Mouse (Mus musculus) kidney, embryonic 14.5 days (tissue): ENCODE measurements around the gene Plpp3. TPM values are rescaled to one million over a fixed set of nuclear protein-coding genes. Genes with fewer than 3 reads are reported as not detected.

Source experiments
- ATAC-seq: fragments of 200-750 bp; cut with Nextera tagmentation; 2 replicates; pipeline ENCODE4 v1.8.0; 2017; ENCODE audit warnings: moderate number of reproducible peaks, mild to moderate bottlenecking, moderate TSS enrichment, moderate library complexity; ENCODE audit not compliant: low FRiP score, low TSS enrichment
- H3K27ac ChIP-seq: fragments of 300-500 bp; sonication (generic); 2 replicates; pipeline ENCODE4 v1.5.1; 2014; ENCODE audit warnings: low read depth, mild to moderate bottlenecking, low read length, moderate library complexity, mixed read lengths
- H3K27me3 ChIP-seq: fragments of 300-500 bp; sonication (generic); 2 replicates; pipeline ENCODE4 v1.6.1; 2014; ENCODE audit warnings: mild to moderate bottlenecking, low read length; ENCODE audit not compliant: control insufficient read depth, insufficient read depth
- H3K36me3 ChIP-seq: fragments of 300-500 bp; sonication (generic); 2 replicates; pipeline ENCODE4 v1.6.1; 2014; ENCODE audit warnings: low read length, mixed read lengths; ENCODE audit not compliant: control insufficient read depth, insufficient read depth
- H3K4me1 ChIP-seq: fragments of 300-500 bp; sonication (generic); 2 replicates; pipeline ENCODE4 v1.6.1; 2014; ENCODE audit warnings: low read length, mixed read lengths; ENCODE audit not compliant: control insufficient read depth, insufficient read depth
- H3K4me2 ChIP-seq: fragments of 300-500 bp; sonication (generic); replicated peaks from 2 replicates; pipeline ENCODE4 v1.6.1; 2014; ENCODE audit warnings: low read depth, mild to moderate bottlenecking, low read length
- H3K4me3 ChIP-seq: fragments of 300-500 bp; sonication (generic); 2 replicates; pipeline ENCODE4 v1.5.1; 2014; ENCODE audit warnings: mild to moderate bottlenecking, low read length
- H3K9ac ChIP-seq: fragments of 300-500 bp; sonication (generic); 2 replicates; pipeline ENCODE4 v1.6.1; 2014; ENCODE audit warnings: low read depth, mild to moderate bottlenecking, low read length, moderate library complexity
- H3K9me3 ChIP-seq: fragments of 300-500 bp; sonication (generic); 2 replicates; pipeline ENCODE4 v1.6.1; 2016; ENCODE audit warnings: low read length; ENCODE audit not compliant: control insufficient read depth
- WGBS: fragments of 180-500 bp; shearing (Covaris S2); extraction: QIAGEN DNeasy Blood & Tissue Kit; methylation state at CpG from one replicate; pipeline ENCODE4 v1.1.7; 2014; 5-methylcytosine and 5-hydroxymethylcytosine counted together
- polyA plus RNA-seq: library from polyadenylated mRNA; unstranded; fragments of >200 nt; fragmentation: Nextera tagmentation; extraction: Ambion mirVana; gene quantifications from 2 replicates; pipeline ENCODE4 v1.2.1, GENCODE M21; 2014

Gene Plpp3
- 41.6 and 53.0 TPM in 2 replicates for polyA plus RNA-seq

DNA sequence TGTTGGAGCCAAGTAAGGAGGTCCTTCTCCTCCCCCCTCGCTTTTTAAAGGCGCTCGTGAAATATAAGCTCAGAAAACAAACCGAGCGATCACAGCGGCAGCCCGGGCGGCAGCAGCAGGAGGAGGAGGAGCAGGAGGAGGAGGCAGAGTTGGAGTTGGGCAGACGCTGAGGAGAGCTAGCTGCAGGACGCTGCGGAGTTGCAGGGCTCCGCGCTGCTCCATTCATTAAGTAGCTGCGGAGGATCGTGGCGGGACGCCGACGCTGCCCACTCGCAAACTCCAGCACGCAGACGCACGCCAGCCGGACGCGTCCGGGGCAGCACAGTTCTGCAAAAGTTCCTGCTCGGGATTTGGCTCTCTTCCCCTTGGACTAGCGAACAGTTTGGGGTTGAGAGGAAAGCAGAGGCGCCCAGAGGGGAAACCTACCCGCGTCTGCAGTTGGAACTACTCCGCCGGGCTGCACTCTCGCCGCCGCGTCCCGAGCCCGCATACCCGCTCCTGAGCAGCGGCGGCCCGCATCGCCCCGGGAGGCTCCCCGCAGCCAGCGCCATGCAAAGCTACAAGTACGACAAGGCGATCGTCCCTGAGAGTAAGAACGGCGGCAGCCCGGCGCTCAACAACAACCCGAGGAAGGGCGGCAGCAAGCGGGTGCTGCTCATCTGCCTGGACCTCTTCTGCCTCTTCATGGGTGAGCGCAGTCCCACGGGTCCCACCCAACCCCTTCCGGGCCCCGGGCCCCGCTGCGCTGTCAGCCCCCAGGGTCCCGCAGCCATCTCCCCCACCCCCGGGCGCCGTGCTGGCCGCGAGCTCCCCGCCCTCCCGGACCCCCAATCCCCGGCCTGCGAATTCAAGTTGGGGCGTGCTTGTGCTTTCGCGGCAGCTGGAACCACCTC lies at the start of gene Plpp3:
TSS of gene Plpp3 (plus strand) at position 72 of the 893 bp plus-strand sequence.
- Histone ChIP-seq H3K36me3 (peaks cover 5% of the 10 kb centered on the region; the same call in 1 of the 2 replicates), H3K9ac (peak within 1 kb of the TSS; percentile 95), H3K27me3 (no peaks in the 10 kb centered on the region), H3K4me3 (peak within 1 kb of the TSS; percentile 90), H3K27ac (peak within 1 kb of the TSS; percentile 94), H3K4me1 (peaks cover 8% of the 10 kb centered on the region; the same call in 1 of the 2 replicates), H3K9me3 (no peaks in the 10 kb centered on the region), H3K4me2 (peak within 1 kb of the TSS; percentile 73)
- peak; percentile 92 for ATAC-seq
- WGBS: under 1% methylated on average over 77 of the region's 77 CpGs

DNA sequence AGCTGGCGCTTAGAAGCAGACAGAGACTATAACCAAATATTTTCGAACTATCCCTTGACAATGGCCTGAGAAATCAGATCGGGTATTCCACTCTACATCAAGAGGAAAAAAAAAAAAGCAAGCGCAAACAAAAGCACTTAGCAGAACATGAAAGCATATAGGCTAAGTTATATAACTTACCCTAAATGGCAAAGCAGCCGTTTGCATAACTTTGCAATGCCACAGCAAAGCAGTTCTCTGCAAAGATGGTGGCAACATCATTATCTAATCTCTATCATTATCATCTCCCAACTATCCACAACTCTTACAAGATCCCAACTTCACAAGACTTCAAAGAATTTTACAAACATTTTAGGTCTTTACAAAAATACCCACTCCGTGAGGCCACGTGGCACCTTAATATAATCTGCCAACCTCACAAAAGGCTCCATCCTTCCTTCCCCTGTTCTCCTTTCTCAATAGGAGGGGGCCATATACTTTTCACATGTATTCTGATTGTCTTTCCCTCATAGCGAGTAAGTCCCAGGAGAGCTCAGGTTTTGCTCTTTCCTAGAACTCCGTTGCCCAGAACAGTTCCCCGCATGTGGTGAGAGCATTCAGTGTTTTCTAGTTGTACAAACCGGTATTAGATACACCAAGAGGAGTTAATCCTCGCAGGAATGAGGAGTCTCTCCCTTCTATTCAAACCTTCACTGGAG lies 49.1 kb upstream of the Plpp3 start:
- peak overlapping the region; percentile 97 for H3K4me2 ChIP-seq
- peaks cover 14% of the 10 kb centered on the region for H3K27me3 ChIP-seq
- peaks cover 5% of the 10 kb centered on the region; the same call in 1 of the 2 replicates for H3K4me1 ChIP-seq
- no peak overlapping the region for H3K4me3 ChIP-seq
- no peaks in the 10 kb centered on the region for H3K9me3 ChIP-seq
- 74% methylated on average over 12 of the region's 12 CpGs for WGBS
- no peaks in the 10 kb centered on the region for H3K36me3 ChIP-seq
- ATAC-seq: no peak
- H3K9ac ChIP-seq: no peak overlapping the region
- H3K27ac ChIP-seq: no peak overlapping the region

DNA sequence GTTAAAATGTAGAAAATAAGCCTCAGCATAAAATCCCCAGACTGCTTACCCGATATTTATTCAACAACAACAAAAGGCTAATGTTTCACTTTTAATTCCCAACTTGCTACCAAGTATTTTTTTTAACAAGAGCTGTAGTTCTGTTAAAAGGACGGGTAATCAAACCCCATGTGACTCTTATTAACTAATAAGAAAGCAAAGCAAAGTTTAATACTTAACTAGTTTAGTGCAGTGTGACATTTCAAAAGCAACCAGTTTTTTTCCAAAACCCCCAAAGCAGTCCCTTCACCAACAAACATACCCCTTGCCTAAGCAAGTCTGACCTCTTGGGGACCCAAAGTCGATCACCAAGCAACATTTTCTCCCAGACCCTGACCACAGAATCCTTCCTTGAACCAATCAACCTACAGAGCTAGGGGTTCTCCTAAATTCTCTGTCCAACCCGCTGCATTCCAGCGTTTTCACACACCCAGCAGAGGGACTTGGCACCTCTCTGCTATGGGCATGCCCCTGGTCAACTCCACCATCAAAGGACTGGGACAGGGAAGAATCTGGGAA lies 48.4 kb upstream of the Plpp3 start:
- 0 out of 2 replicates have a peak overlapping the region, but pooled peaks have one; percentile 69 for H3K9ac ChIP-seq
- no peaks in the 10 kb centered on the region for H3K9me3 ChIP-seq
- ATAC-seq: no peak

DNA sequence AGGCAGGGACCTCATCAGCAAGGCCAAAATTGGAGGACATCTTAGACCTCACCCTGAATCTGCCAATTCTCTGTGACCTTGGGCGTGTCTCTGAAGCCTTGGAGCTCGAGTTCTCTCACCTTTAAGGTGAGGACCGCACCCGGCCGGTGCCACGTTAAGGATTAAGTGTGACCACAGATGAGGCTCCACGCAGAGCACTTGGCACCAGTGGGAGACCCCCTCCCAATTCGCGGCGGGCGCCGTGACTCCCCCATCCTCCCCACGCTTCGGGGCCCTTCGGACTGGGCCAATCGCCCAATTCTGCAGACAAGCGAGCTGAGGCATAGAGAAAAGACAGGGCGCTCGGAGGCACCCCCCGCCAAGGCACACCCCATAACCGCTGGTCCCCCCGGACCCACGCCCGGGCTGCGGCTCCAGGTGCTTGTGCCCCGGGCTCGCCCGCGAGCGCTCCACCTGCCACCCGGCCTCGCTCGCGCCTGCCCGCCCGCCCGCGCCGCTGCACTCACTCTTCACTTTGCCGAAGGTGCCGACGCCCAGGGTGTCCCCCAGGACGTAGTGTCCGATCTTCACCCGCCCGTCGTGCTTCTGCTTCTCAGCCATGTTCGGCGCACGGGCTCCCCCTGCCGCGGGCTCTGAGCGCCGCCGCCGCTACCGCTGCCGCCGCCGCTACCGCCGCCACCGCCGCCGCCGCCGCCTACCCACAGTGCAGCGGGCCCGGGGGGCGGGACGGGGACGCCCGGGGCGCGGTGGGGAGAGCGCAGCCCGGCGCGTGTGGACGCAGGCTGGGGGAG lies 47.8 kb upstream of the Plpp3 start, which contains the start of gene Prkaa2:
TSS of gene Prkaa2 (minus strand) at position 692 of the 791 bp plus-strand sequence.
- Histone ChIP-seq H3K36me3 (no peaks in the 10 kb centered on the region), H3K9me3 (no peaks in the 10 kb centered on the region), H3K4me3 (peak within 1 kb of the TSS; percentile 76), H3K27ac (no peak within 1 kb of the TSS), H3K27me3 (peaks cover 14% of the 10 kb centered on the region), H3K9ac (peak within 1 kb of the TSS; percentile 69), H3K4me2 (peak within 1 kb of the TSS; percentile 97), H3K4me1 (peaks cover 5% of the 10 kb centered on the region; the same call in 1 of the 2 replicates)
- peak; percentile 91 for ATAC-seq
- WGBS: under 1% methylated on average over 79 of the region's 80 CpGs

More for the DNA sequence above, 48.4 kb upstream of the Plpp3 start:
- Histone ChIP-seq H3K4me1 (peaks cover 5% of the 10 kb centered on the region; the same call in 1 of the 2 replicates), H3K36me3 (no peaks in the 10 kb centered on the region), H3K4me3 (peak overlapping the region; percentile 76), H3K4me2 (peak overlapping the region; percentile 97), H3K27me3 (peaks cover 14% of the 10 kb centered on the region), H3K27ac (no peak overlapping the region)
- WGBS: 22% methylated on average over 5 of the region's 5 CpGs

DNA sequence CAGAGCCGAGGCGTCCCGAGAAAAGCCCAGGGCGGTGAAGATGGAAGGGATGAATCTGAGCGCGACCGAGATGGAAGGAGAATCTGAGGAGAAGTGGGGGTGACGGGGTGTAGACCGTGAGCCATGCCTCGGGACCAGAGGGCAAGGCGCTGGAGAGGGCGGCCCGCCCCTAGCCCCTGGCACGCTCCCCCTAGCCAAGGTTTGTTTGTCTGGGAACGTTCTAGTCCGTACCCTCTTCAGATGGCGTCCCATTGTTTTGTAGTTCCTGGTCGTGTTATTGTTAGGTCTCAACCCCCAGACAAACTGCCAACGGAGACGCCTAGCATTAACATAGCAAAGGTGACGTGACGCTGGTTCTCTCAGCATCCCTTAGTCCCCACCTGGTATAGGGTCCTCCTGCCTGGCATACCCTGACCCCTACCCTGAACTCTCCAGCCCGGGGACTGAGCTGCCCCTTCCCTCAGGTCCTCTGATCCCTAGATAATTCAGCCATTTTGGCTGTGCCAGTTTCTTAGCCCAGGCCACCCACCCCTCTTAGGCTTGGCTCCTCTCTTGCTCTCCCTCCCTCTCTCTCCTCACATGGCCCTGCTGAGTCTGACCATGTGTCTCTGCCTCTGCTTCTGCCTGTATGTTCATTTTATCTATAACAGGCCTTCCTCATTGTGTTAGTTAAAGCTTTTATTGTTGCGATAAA lies 47.0 kb upstream of the Plpp3 start:
- Histone ChIP-seq H3K36me3 (no peaks in the 10 kb centered on the region), H3K27ac (no peak overlapping the region), H3K4me3 (peak overlapping the region; percentile 76), H3K9me3 (no peaks in the 10 kb centered on the region), H3K4me2 (peak overlapping the region; percentile 97), H3K27me3 (peaks cover 14% of the 10 kb centered on the region), H3K9ac (peak overlapping the region; percentile 69), H3K4me1 (peaks cover 5% of the 10 kb centered on the region; the same call in 1 of the 2 replicates)
- WGBS: 3% methylated on average over 23 of the region's 24 CpGs
- peak; percentile 59 for ATAC-seq

DNA sequence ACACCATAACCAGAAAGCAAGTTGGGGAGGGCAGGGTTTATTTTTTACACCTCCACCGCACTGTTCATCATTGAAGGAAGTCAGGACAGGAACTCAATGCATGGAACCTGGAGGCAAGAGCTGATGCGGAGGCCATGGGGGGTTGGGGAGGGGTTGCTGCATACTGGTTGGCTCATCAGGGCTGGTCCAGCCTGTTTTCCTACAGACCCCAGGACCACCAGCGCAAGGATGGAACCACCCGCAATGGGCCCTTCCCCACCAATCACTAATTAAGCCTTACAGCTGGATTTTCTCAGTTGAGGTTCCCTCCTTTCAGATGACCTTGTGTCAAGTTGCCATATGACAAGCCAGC lies 46.5 kb upstream of the Plpp3 start:
- peaks cover 5% of the 10 kb centered on the region; the same call in 1 of the 2 replicates for H3K4me1 ChIP-seq
- no peak overlapping the region for H3K9ac ChIP-seq
- peak overlapping the region; percentile 97 for H3K4me2 ChIP-seq
- no peak overlapping the region for H3K27ac ChIP-seq
- peak overlapping the region; percentile 76; the same call in 1 of the 2 replicates for H3K4me3 ChIP-seq
- H3K36me3 ChIP-seq: no peaks in the 10 kb centered on the region
- 62% methylated on average over 4 of the region's 4 CpGs for WGBS
- no peak for ATAC-seq
- H3K9me3 ChIP-seq: no peaks in the 10 kb centered on the region
- H3K27me3 ChIP-seq: peaks cover 14% of the 10 kb centered on the region

DNA sequence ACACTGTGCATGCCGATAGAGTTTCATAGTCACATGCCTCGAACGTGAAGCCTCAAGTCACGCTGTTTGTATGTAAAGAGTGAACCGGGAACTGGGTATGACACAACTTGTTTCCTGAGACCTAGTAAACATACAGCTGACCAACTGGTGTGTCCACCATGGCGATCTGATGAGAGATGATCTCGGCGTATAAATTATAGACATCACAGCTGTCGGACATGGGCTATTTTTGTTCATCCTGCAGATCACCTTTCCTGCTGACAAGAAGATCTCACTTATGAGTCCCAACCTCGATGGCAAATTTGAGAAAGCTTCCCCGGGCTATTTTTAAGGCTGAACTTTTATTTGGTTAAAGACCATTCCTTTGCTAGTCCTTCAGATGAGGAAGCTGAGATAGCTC lies 45.4 kb upstream of the Plpp3 start:
- Histone ChIP-seq H3K27ac (no peak overlapping the region), H3K4me3 (no peak overlapping the region), H3K9me3 (no peaks in the 10 kb centered on the region), H3K4me1 (peaks cover 5% of the 10 kb centered on the region; the same call in 1 of the 2 replicates), H3K4me2 (no peak overlapping the region), H3K9ac (no peak overlapping the region), H3K27me3 (peaks cover 14% of the 10 kb centered on the region), H3K36me3 (no peaks in the 10 kb centered on the region)
- WGBS: 83% methylated on average over 11 of the region's 11 CpGs
- no peak for ATAC-seq

DNA sequence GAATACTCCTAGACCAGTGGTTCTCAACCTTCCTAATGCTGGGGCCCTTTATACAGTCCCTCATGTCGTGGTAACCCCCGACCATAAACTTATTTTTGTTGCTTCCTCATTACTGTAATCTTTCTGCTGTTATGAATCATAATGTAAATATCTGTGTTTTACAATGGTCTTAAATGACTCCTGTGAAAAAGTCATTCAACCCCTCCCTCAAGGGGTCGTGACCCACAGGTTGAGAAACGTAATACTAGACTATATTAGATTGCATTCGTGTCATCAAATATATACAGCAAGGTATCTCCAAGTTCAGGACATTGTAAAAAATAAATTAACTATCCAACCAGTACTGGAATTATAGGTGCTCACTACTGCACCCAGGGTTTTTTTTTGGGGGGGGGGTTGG lies 44.1 kb upstream of the Plpp3 start:
- H3K4me2 ChIP-seq: no peak overlapping the region
- no peak overlapping the region for H3K4me3 ChIP-seq
- no peaks in the 10 kb centered on the region for H3K9me3 ChIP-seq
- ATAC-seq: no peak
- H3K27ac ChIP-seq: no peak overlapping the region
- peaks cover 5% of the 10 kb centered on the region; the same call in 1 of the 2 replicates for H3K4me1 ChIP-seq
- H3K27me3 ChIP-seq: peaks cover 14% of the 10 kb centered on the region
- 79% methylated on average over 5 of the region's 5 CpGs for WGBS
- H3K9ac ChIP-seq: no peak overlapping the region
- H3K36me3 ChIP-seq: no peaks in the 10 kb centered on the region
